Mouse (Mus musculus): ENCODE data around the gene Fance. TPM values are rescaled to one million over a fixed set of nuclear protein-coding genes. Genes with fewer than 3 reads are reported as not detected.

The Fance gene
- polyA plus RNA-seq, 1 experiment from 2014 or later: 39.5 TPM

- H3K4me2 ChIP-seq: no peak overlapping the region
- no peaks in the 10 kb centered on the region for H3K27me3 ChIP-seq
- no peak overlapping the region for H3K4me3 ChIP-seq
- peaks cover 38% of the 10 kb centered on the region for H3K4me1 ChIP-seq
- H3K9ac ChIP-seq: no peak overlapping the region
- 0 out of 2 replicates have a peak overlapping the region, but pooled peaks have one; percentile 41 for H3K27ac ChIP-seq
- no peaks in the 10 kb centered on the region for H3K36me3 ChIP-seq
- ATAC-seq (ENCODE audit: insufficient number of reproducible peaks, insufficient read depth, low FRiP score, low TSS enrichment, low read depth): no peak; the same call in 1 of the 2 replicates
- 57% methylated on average over 15 of the region's 15 CpGs for WGBS
- H3K9me3 ChIP-seq: no peaks in the 10 kb centered on the region
Observed at GRCm38 (mm10) chr17:28279780-28280422, 33.4 kb upstream of the Fance start.

- H3K4me3 ChIP-seq: no peak overlapping the region
- 0 out of 2 replicates have a peak overlapping the region, but pooled peaks have one; percentile 44 for H3K9ac ChIP-seq
- peaks cover 43% of the 10 kb centered on the region for H3K4me1 ChIP-seq
- WGBS: 72% methylated on average over 7 of the region's 7 CpGs
- no peaks in the 10 kb centered on the region for H3K9me3 ChIP-seq
- H3K27ac ChIP-seq: no peak overlapping the region
- no peaks in the 10 kb centered on the region for H3K36me3 ChIP-seq
- ATAC-seq (ENCODE audit: insufficient number of reproducible peaks, insufficient read depth, low FRiP score, low TSS enrichment, low read depth): no peak
- H3K4me2 ChIP-seq: no peak overlapping the region
- no peaks in the 10 kb centered on the region for H3K27me3 ChIP-seq
Observed at GRCm38 (mm10) chr17:28280423-28280800, 32.9 kb upstream of the Fance start.

GRCm38 (mm10) chr17:28280831-28281377 is 32.4 kb upstream of the Fance start:
- Histone ChIP-seq H3K4me1 (peaks cover 48% of the 10 kb centered on the region), H3K4me3 (no peak overlapping the region), H3K9me3 (no peaks in the 10 kb centered on the region), H3K4me2 (no peak overlapping the region), H3K27ac (no peak overlapping the region), H3K36me3 (no peaks in the 10 kb centered on the region), H3K27me3 (no peaks in the 10 kb centered on the region), H3K9ac (peak overlapping the region; percentile 44; the same call in 1 of the 2 replicates)
- no peak for ATAC-seq (ENCODE audit: insufficient number of reproducible peaks, insufficient read depth, low FRiP score, low TSS enrichment, low read depth)
- 30% methylated on average over 5 of the region's 5 CpGs for whole genome bisulfite sequencing

GRCm38 (mm10) chr17:28281866-28282441 is 31.4 kb upstream of the Fance start:
- H3K4me1 ChIP-seq: peaks cover 52% of the 10 kb centered on the region
- 98% methylated on average over 7 of the region's 7 CpGs for WGBS

GRCm38 (mm10) chr17:28283199-28283598 is 30.1 kb upstream of the Fance start:
- Histone ChIP-seq H3K9ac (no peak overlapping the region), H3K4me1 (peaks cover 44% of the 10 kb centered on the region), H3K4me3 (no peak overlapping the region), H3K36me3 (0 out of 2 replicates have a peak, but pooled peaks cover 5% of the 10 kb centered on the region), H3K27me3 (no peaks in the 10 kb centered on the region), H3K9me3 (no peaks in the 10 kb centered on the region), H3K27ac (no peak overlapping the region), H3K4me2 (no peak overlapping the region)
- 88% methylated on average over 10 of the region's 10 CpGs for WGBS
- no peak for ATAC-seq (ENCODE audit: insufficient number of reproducible peaks, insufficient read depth, low FRiP score, low TSS enrichment, low read depth)

More at GRCm38 (mm10) chr17:28281866-28282441, 31.4 kb upstream of the Fance start:
- Histone ChIP-seq H3K27me3 (no peaks in the 10 kb centered on the region), H3K9me3 (no peaks in the 10 kb centered on the region), H3K9ac (no peak overlapping the region), H3K4me2 (no peak overlapping the region), H3K27ac (no peak overlapping the region), H3K36me3 (0 out of 2 replicates have a peak, but pooled peaks cover 2% of the 10 kb centered on the region), H3K4me3 (no peak overlapping the region)
- no peak for ATAC-seq (ENCODE audit: insufficient number of reproducible peaks, insufficient read depth, low FRiP score, low TSS enrichment, low read depth)

GRCm38 (mm10) chr17:28286133-28286532 is 27.2 kb upstream of the Fance start:
- 71% methylated on average over 10 of the region's 10 CpGs for WGBS
- ATAC-seq (ENCODE audit: insufficient number of reproducible peaks, insufficient read depth, low FRiP score, low TSS enrichment, low read depth): no peak
- H3K9me3 ChIP-seq: no peaks in the 10 kb centered on the region
- H3K9ac ChIP-seq: no peak overlapping the region
- H3K4me3 ChIP-seq: no peak overlapping the region
- H3K36me3 ChIP-seq: 0 out of 2 replicates have a peak, but pooled peaks cover 5% of the 10 kb centered on the region
- H3K4me1 ChIP-seq: peaks cover 21% of the 10 kb centered on the region
- H3K27ac ChIP-seq: no peak overlapping the region
- H3K27me3 ChIP-seq: no peaks in the 10 kb centered on the region
- no peak overlapping the region for H3K4me2 ChIP-seq

- no peak overlapping the region; the same call in 1 of the 2 replicates for H3K9ac ChIP-seq
- no peak overlapping the region for H3K4me2 ChIP-seq
- 49% methylated on average over 5 of the region's 5 CpGs for WGBS
- no peak overlapping the region for H3K4me3 ChIP-seq
- H3K27me3 ChIP-seq: no peaks in the 10 kb centered on the region
- H3K27ac ChIP-seq: no peak overlapping the region
- H3K9me3 ChIP-seq: no peaks in the 10 kb centered on the region
- H3K4me1 ChIP-seq: peaks cover 17% of the 10 kb centered on the region
- ATAC-seq (ENCODE audit: insufficient number of reproducible peaks, insufficient read depth, low FRiP score, low TSS enrichment, low read depth): no peak
- peaks cover 6% of the 10 kb centered on the region for H3K36me3 ChIP-seq
Observed at GRCm38 (mm10) chr17:28286964-28287363, 26.4 kb upstream of the Fance start.

- Histone ChIP-seq H3K36me3 (peaks cover 12% of the 10 kb centered on the region), H3K27me3 (no peaks in the 10 kb centered on the region), H3K4me1 (peaks cover 17% of the 10 kb centered on the region), H3K4me3 (no peak overlapping the region), H3K9ac (no peak overlapping the region), H3K9me3 (no peaks in the 10 kb centered on the region), H3K4me2 (no peak overlapping the region), H3K27ac (no peak overlapping the region)
- WGBS: 76% methylated on average over 8 of the region's 8 CpGs
- no peak for ATAC-seq (ENCODE audit: insufficient number of reproducible peaks, insufficient read depth, low FRiP score, low TSS enrichment, low read depth)
Observed at GRCm38 (mm10) chr17:28287578-28287977, 25.7 kb upstream of the Fance start.

- 71% methylated on average over 5 of the region's 5 CpGs for WGBS
- no peak for ATAC-seq (ENCODE audit: insufficient number of reproducible peaks, insufficient read depth, low FRiP score, low TSS enrichment, low read depth)
- H3K27me3 ChIP-seq: no peaks in the 10 kb centered on the region
- no peak overlapping the region for H3K27ac ChIP-seq
- no peaks in the 10 kb centered on the region for H3K9me3 ChIP-seq
- no peak overlapping the region for H3K9ac ChIP-seq
- H3K4me3 ChIP-seq: no peak overlapping the region
- peaks cover 13% of the 10 kb centered on the region for H3K36me3 ChIP-seq
- H3K4me1 ChIP-seq: peaks cover 17% of the 10 kb centered on the region
- no peak overlapping the region for H3K4me2 ChIP-seq
Observed at GRCm38 (mm10) chr17:28287980-28288379, 25.3 kb upstream of the Fance start.

GRCm38 (mm10) chr17:28290262-28290661 is 23.1 kb upstream of the Fance start:
- no peaks in the 10 kb centered on the region for H3K27me3 ChIP-seq
- no peak overlapping the region for H3K4me2 ChIP-seq
- H3K4me1 ChIP-seq: peaks cover 23% of the 10 kb centered on the region
- peaks cover 13% of the 10 kb centered on the region for H3K36me3 ChIP-seq
- no peak overlapping the region for H3K4me3 ChIP-seq
- no peaks in the 10 kb centered on the region for H3K9me3 ChIP-seq
- no peak overlapping the region for H3K27ac ChIP-seq
- WGBS: 67% methylated on average over 3 of the region's 3 CpGs
- H3K9ac ChIP-seq: no peak overlapping the region
- ATAC-seq (ENCODE audit: insufficient number of reproducible peaks, insufficient read depth, low FRiP score, low TSS enrichment, low read depth): no peak

- Histone ChIP-seq H3K27ac (no peak overlapping the region), H3K36me3 (peaks cover 16% of the 10 kb centered on the region), H3K4me1 (peaks cover 20% of the 10 kb centered on the region), H3K27me3 (no peaks in the 10 kb centered on the region), H3K9ac (no peak overlapping the region), H3K4me2 (no peak overlapping the region), H3K9me3 (no peaks in the 10 kb centered on the region), H3K4me3 (no peak overlapping the region)
- no peak for ATAC-seq (ENCODE audit: insufficient number of reproducible peaks, insufficient read depth, low FRiP score, low TSS enrichment, low read depth)
- WGBS: 86% methylated on average over 11 of the region's 11 CpGs
Observed at GRCm38 (mm10) chr17:28290671-28291070, 22.6 kb upstream of the Fance start.

- no peak overlapping the region for H3K4me2 ChIP-seq
- no peaks in the 10 kb centered on the region for H3K9me3 ChIP-seq
- peaks cover 14% of the 10 kb centered on the region for H3K4me1 ChIP-seq
- H3K27ac ChIP-seq: no peak overlapping the region
- peaks cover 19% of the 10 kb centered on the region for H3K36me3 ChIP-seq
- H3K4me3 ChIP-seq: no peak overlapping the region
- 82% methylated on average over 7 of the region's 7 CpGs for WGBS
- ATAC-seq (ENCODE audit: insufficient number of reproducible peaks, insufficient read depth, low FRiP score, low TSS enrichment, low read depth): no peak
- no peaks in the 10 kb centered on the region for H3K27me3 ChIP-seq
- H3K9ac ChIP-seq: no peak overlapping the region
Observed at GRCm38 (mm10) chr17:28291346-28291745, 22.0 kb upstream of the Fance start.

Data from embryonic facial prominence, embryonic 13.5 days (tissue).